Mouse (Mus musculus) forebrain, embryonic 16.5 days (tissue): ENCODE results near the gene Arhgap1. TPM values are rescaled to one million over a fixed set of nuclear protein-coding genes. Genes with fewer than 3 reads are reported as not detected.

Experiments
- ATAC-seq: fragments of 200-750 bp; cut with Nextera tagmentation; 2 replicates; pipeline ENCODE4 v1.8.0; 2017; ENCODE audit warnings: mild to moderate bottlenecking, moderate library complexity
- H3K27ac ChIP-seq: fragments of 300-500 bp; sonication (generic); 2 replicates; pipeline ENCODE4 v1.5.1; 2014; ENCODE audit warnings: low read length, control low read depth
- H3K27me3 ChIP-seq: fragments of 300-500 bp; sonication (generic); replicated peaks from 2 replicates; pipeline ENCODE4 v1.6.1; 2014; ENCODE audit warnings: low read length; ENCODE audit not compliant: control insufficient read depth, insufficient read depth
- H3K36me3 ChIP-seq: fragments of 300-500 bp; sonication (generic); 2 replicates; pipeline ENCODE4 v1.6.1; 2014; ENCODE audit not compliant: control insufficient read depth, insufficient read depth
- H3K4me1 ChIP-seq: fragments of 300-500 bp; sonication (generic); replicated peaks from 2 replicates; pipeline ENCODE4 v1.6.1; 2014; ENCODE audit warnings: low read length; ENCODE audit not compliant: control insufficient read depth, insufficient read depth
- H3K4me2 ChIP-seq: fragments of 300-500 bp; sonication (generic); 2 replicates; pipeline ENCODE4 v1.6.1; 2014; ENCODE audit warnings: mild to moderate bottlenecking, low read length, control low read depth
- H3K4me3 ChIP-seq: fragments of 300-500 bp; sonication (generic); replicated peaks from 2 replicates; pipeline ENCODE4 v1.5.1; 2014; ENCODE audit warnings: mild to moderate bottlenecking, low read length, control low read depth
- H3K9ac ChIP-seq: fragments of 300-500 bp; sonication (generic); replicated peaks from 2 replicates; pipeline ENCODE4 v1.6.1; 2014; ENCODE audit warnings: low read depth, low read length, control low read depth
- H3K9me3 ChIP-seq: fragments of 300-500 bp; sonication (generic); 2 replicates; pipeline ENCODE4 v1.6.1; 2016; ENCODE audit warnings: low read length; ENCODE audit not compliant: control insufficient read depth
- WGBS: fragments of 180-500 bp; shearing (Covaris S2); extraction: QIAGEN DNeasy Blood & Tissue Kit; methylation state at CpG from one replicate; pipeline ENCODE4 v1.1.7; 2014; 5-methylcytosine and 5-hydroxymethylcytosine counted together
- polyA plus RNA-seq: library from polyadenylated mRNA; unstranded; fragments of >200 nt; fragmentation: Nextera tagmentation; extraction: Ambion mirVana; gene quantifications from 2 replicates; pipeline ENCODE4 v1.2.1, GENCODE M21; 2015

The Arhgap1 gene
- polyA plus RNA-seq, 1 experiment from 2014 or later, result 99.2 TPM

GRCm38 (mm10) chr2:91630384-91630783 is 19.3 kb upstream of the Arhgap1 start:
- H3K36me3 ChIP-seq, result no peaks in the 10 kb centered on the region
- H3K27ac ChIP-seq, result no peak overlapping the region
- 94% methylated on average over 12 of the region's 12 CpGs for WGBS
- H3K9me3 ChIP-seq, result no peaks in the 10 kb centered on the region
- ATAC-seq, result no peak
- no peak overlapping the region for H3K4me3 ChIP-seq
- H3K27me3 ChIP-seq, result no peaks in the 10 kb centered on the region
- H3K4me2 ChIP-seq, result no peak overlapping the region
- no peak overlapping the region for H3K9ac ChIP-seq
- no peaks in the 10 kb centered on the region for H3K4me1 ChIP-seq

- 84% methylated on average over 5 of the region's 5 CpGs for WGBS
- H3K4me3 ChIP-seq, result no peak overlapping the region
- H3K9ac ChIP-seq, result no peak overlapping the region
- no peak overlapping the region for H3K4me2 ChIP-seq
- H3K36me3 ChIP-seq, result no peaks in the 10 kb centered on the region
- no peak for ATAC-seq
- H3K27me3 ChIP-seq, result no peaks in the 10 kb centered on the region
- no peaks in the 10 kb centered on the region for H3K4me1 ChIP-seq
- no peak overlapping the region for H3K27ac ChIP-seq
- H3K9me3 ChIP-seq, result no peaks in the 10 kb centered on the region
Measured at GRCm38 (mm10) chr2:91631826-91632225, 17.8 kb upstream of the Arhgap1 start.

GRCm38 (mm10) chr2:91632316-91632715 is 17.3 kb upstream of the Arhgap1 start:
- Histone ChIP-seq H3K4me1 (no peaks in the 10 kb centered on the region), H3K4me2 (no peak overlapping the region), H3K9ac (no peak overlapping the region), H3K36me3 (no peaks in the 10 kb centered on the region), H3K27me3 (no peaks in the 10 kb centered on the region), H3K9me3 (no peaks in the 10 kb centered on the region), H3K4me3 (no peak overlapping the region), H3K27ac (no peak overlapping the region)
- no peak for ATAC-seq
- WGBS, result 75% methylated on average over 5 of the region's 5 CpGs

DNA sequence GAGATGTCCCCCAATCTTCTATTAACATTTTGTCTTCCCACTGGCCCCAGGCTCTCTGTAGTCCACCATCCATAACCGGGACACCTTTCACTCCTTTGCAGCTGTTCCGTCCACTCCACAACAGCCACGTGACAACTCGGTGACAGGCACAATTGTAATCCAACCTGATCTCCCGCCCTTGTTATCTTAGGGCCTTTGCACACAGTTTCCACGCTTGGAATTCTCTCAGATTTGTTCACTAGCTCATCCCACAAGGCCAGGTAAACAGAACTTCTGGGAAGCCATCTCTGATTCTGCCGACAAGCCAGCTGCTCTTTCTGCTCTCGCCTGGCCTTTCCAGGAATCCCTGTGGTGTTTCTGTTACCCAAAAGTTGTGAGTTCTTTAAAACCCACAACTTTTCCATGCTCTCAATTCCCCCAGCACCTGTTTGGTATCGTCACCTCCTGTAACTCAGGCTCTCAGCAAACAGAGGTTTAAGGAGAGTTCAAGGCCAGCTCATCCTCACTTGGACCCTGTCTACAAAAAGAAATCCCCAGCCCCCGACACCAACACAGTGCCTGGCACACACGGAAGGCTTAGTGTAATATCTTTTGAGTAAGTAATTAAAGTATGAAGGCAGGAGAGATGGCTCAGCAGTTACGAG is 16.2 kb upstream of the Arhgap1 start:
- H3K4me1 ChIP-seq, result no peaks in the 10 kb centered on the region
- H3K4me3 ChIP-seq, result no peak overlapping the region
- H3K27ac ChIP-seq, result no peak overlapping the region
- H3K27me3 ChIP-seq, result no peaks in the 10 kb centered on the region
- H3K9me3 ChIP-seq, result no peaks in the 10 kb centered on the region
- no peaks in the 10 kb centered on the region for H3K36me3 ChIP-seq
- 81% methylated on average over 12 of the region's 12 CpGs for WGBS
- H3K9ac ChIP-seq, result no peak overlapping the region
- no peak overlapping the region for H3K4me2 ChIP-seq
- no peak for ATAC-seq

- ATAC-seq, result no peak
- 75% methylated on average over 9 of the region's 9 CpGs for WGBS
- Histone ChIP-seq H3K27ac (no peak overlapping the region), H3K27me3 (no peaks in the 10 kb centered on the region), H3K4me1 (no peaks in the 10 kb centered on the region), H3K4me2 (no peak overlapping the region), H3K36me3 (no peaks in the 10 kb centered on the region), H3K9ac (no peak overlapping the region), H3K9me3 (no peaks in the 10 kb centered on the region), H3K4me3 (no peak overlapping the region)
Measured at GRCm38 (mm10) chr2:91634841-91635240, 14.8 kb upstream of the Arhgap1 start.

GRCm38 (mm10) chr2:91635486-91635885 is 14.2 kb upstream of the Arhgap1 start:
- Histone ChIP-seq H3K27me3 (no peaks in the 10 kb centered on the region), H3K4me2 (no peak overlapping the region), H3K36me3 (no peaks in the 10 kb centered on the region), H3K27ac (no peak overlapping the region), H3K4me1 (no peaks in the 10 kb centered on the region), H3K9me3 (no peaks in the 10 kb centered on the region), H3K9ac (no peak overlapping the region), H3K4me3 (no peak overlapping the region)
- ATAC-seq, result no peak
- 90% methylated on average over 11 of the region's 11 CpGs for WGBS

DNA sequence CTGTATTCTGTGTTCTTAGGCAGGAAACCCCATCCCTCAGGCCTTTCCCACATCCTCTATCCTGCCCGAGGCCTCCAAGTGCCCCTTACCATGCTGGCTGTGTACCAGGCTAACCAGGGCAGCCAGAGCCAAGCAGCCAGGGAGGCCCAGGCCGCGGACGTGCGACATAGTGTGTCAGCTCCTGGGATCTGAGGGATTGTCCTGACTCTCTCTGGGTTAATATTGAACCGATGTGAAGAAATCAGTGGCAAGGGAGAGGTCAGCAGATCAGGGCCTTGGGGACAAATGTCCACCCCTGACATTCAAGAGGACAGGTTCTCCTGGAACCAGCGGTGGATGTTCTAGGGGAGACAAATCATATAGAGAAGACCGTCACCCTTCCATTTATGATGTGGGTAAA is 13.4 kb upstream of the Arhgap1 start, which contains the start of gene F2:
F2 (minus strand) TSS at position 186 of the 400 bp plus-strand sequence.
- ATAC-seq, result no peak
- H3K4me2 ChIP-seq, result no peak within 1 kb of the TSS
- no peaks in the 10 kb centered on the region for H3K4me1 ChIP-seq
- no peaks in the 10 kb centered on the region for H3K36me3 ChIP-seq
- H3K27me3 ChIP-seq, result no peaks in the 10 kb centered on the region
- no peak within 1 kb of the TSS for H3K9ac ChIP-seq
- no peak within 1 kb of the TSS for H3K27ac ChIP-seq
- H3K4me3 ChIP-seq, result no peak within 1 kb of the TSS
- 93% methylated on average over 8 of the region's 8 CpGs for WGBS
- no peaks in the 10 kb centered on the region for H3K9me3 ChIP-seq

GRCm38 (mm10) chr2:91636727-91637338 is 12.8 kb upstream of the Arhgap1 start:
- no peak overlapping the region for H3K27ac ChIP-seq
- no peaks in the 10 kb centered on the region for H3K27me3 ChIP-seq
- no peaks in the 10 kb centered on the region for H3K9me3 ChIP-seq
- H3K36me3 ChIP-seq, result no peaks in the 10 kb centered on the region
- WGBS, result 88% methylated on average over 5 of the region's 5 CpGs
- no peak overlapping the region for H3K9ac ChIP-seq
- H3K4me2 ChIP-seq, result no peak overlapping the region
- no peak for ATAC-seq
- no peaks in the 10 kb centered on the region for H3K4me1 ChIP-seq
- H3K4me3 ChIP-seq, result no peak overlapping the region

DNA sequence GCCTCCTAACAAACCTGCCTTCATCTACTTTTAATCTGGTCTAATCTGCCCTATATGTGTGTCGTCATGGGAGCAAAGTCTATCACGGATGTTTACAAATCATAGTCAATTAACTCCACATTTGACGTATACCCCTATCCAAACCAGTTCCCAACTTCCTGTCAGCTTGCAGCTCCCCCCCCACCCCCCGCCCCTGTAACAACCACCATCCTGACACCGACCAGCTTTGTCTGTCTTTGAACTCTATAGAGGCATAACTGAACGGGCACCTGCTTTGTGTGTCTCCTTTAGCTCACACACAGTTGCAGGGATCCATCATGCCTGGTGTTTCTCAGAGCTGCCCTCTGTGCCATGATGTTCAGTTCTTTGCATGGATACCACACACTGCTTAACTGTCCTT is 10.7 kb upstream of the Arhgap1 start:
- Histone ChIP-seq H3K9ac (no peak overlapping the region), H3K4me2 (no peak overlapping the region), H3K36me3 (0 out of 2 replicates have a peak, but pooled peaks cover 3% of the 10 kb centered on the region), H3K4me3 (no peak overlapping the region), H3K4me1 (no peaks in the 10 kb centered on the region), H3K9me3 (no peaks in the 10 kb centered on the region), H3K27me3 (no peaks in the 10 kb centered on the region), H3K27ac (no peak overlapping the region)
- ATAC-seq, result no peak
- 84% methylated on average over 6 of the region's 6 CpGs for WGBS
